Mouse (Mus musculus): ENCODE data around the gene Gm3285. TPM values are rescaled to one million over a fixed set of nuclear protein-coding genes. Genes with fewer than 3 reads are reported as not detected.

Gene Gm3285
- polyA plus RNA-seq, 1 experiment from 2014 or later, result not detected

DNA sequence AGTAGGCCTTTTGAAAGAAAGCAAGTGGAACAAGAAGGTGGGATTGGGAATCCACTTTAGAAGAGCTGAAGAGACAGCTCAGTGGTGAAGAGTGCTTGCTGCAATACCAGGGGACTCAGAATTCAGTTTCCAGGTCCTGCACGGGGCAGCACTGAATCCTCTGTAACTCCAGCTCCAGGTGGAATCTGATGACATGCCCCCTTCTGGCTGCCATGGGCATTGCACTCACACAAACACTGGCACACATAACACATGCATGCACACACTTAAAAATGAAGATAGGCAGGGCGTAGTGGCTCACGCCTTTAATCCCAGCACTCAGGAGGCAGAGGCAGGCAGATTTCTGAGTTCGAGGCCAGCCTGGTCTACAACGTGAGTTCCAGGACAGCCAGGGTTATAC lies 20.8 kb downstream of the Gm3285 start:
- H3K4me1 ChIP-seq (replicated peaks; ENCODE audit: control insufficient read depth, insufficient read depth, low read length), result no peaks in the 10 kb centered on the region
- H3K9me3 ChIP-seq (ENCODE audit: control insufficient read depth, low read length), result no peaks in the 10 kb centered on the region
- ATAC-seq (replicated peaks; ENCODE audit: low FRiP score, low TSS enrichment, low read depth), result no peak
- H3K27me3 ChIP-seq (replicated peaks; ENCODE audit: control insufficient read depth, insufficient read depth, low read length), result no peaks in the 10 kb centered on the region
- no peaks in the 10 kb centered on the region for H3K36me3 ChIP-seq (ENCODE audit: control insufficient read depth, insufficient read depth, low read length)
- H3K9ac ChIP-seq (ENCODE audit: low read length), result no peak overlapping the region
- DNase-seq (ENCODE audit: low spot score), result no peak
- WGBS, result 85% methylated on average over 5 of the region's 5 CpGs
- H3K4me3 ChIP-seq (ENCODE audit: low read depth, low read length), result no peak overlapping the region
- H3K27ac ChIP-seq (ENCODE audit: low read depth), result no peak overlapping the region
- H3K4me2 ChIP-seq (ENCODE audit: low read length), result no peak overlapping the region

DNA sequence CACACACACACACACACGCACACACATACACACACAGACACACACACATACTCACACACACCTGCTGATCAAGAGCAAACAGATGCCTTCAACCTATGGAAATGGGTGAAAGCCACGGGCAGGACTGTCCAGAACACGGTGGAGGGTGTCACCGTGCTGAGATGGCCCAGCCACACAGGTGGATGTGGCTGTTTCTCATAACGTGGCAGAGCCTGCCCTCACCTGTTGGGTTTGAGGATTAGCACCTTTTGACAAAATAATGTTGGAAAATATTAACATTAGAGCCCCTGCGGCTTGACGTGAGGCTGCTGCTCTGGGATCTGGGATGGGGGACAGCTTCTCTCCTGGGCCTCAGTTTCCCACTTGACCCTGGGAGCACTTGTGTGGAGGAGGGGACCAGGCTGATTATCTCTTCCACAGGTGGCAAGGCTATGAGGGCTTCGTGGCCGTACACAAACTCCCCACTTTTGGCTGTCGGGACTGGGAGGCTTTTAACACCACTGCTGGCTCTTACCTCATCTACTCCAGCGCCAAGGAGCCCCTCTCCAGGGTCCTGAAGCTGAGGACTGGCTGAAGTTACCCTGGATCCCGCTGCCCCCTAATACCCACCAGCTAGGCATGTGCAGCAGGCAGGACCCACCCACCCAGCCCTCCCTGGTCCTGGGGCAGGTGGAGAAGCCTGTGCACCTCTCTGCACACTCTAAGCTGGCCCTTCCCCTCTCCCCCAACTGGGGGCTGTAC lies 24.4 kb downstream of the Gm3285 start:
- no peaks in the 10 kb centered on the region for H3K27me3 ChIP-seq (replicated peaks; ENCODE audit: control insufficient read depth, insufficient read depth, low read length)
- no peaks in the 10 kb centered on the region for H3K9me3 ChIP-seq (ENCODE audit: control insufficient read depth, low read length)
- 54% methylated on average over 12 of the region's 12 CpGs for WGBS
- H3K9ac ChIP-seq (ENCODE audit: low read length), result no peak overlapping the region
- DNase-seq (ENCODE audit: low spot score), result peak; percentile 62
- no peak for ATAC-seq (replicated peaks; ENCODE audit: low FRiP score, low TSS enrichment, low read depth)
- no peak overlapping the region for H3K4me2 ChIP-seq (ENCODE audit: low read length)
- no peaks in the 10 kb centered on the region for H3K36me3 ChIP-seq (ENCODE audit: control insufficient read depth, insufficient read depth, low read length)
- H3K27ac ChIP-seq (ENCODE audit: low read depth), result no peak overlapping the region
- no peaks in the 10 kb centered on the region for H3K4me1 ChIP-seq (replicated peaks; ENCODE audit: control insufficient read depth, insufficient read depth, low read length)
- H3K4me3 ChIP-seq (ENCODE audit: low read depth, low read length), result no peak overlapping the region

DNA sequence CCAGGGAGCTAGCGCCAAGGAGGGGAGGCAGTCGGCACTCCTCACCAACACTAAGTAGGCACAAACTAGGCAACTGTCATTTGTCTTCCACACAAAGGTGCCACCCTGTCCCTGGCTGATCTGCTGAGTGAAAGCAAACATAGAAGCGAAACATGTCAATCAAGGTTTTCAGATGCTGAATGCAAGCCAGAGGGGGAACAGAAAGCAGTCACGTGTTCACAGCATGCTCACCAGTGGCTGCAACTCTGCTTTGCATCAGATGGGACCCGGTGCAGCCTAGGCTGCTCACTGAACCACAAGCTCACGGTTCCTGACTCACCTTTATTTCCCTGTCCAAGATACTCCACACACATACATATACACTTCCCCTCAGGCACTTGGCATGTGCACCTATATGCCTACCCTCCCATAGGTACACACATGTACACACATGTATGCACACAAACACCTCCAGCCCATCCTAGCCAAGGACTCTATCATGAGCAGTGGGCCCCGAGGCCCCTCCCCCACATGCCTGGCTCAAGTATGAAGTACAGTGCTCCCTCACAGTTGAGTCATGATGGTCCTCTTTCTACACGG lies 29.3 kb downstream of the Gm3285 start:
- Histone ChIP-seq H3K9ac (ENCODE audit: low read length) (no peak overlapping the region), H3K4me1 (replicated peaks; ENCODE audit: control insufficient read depth, insufficient read depth, low read length) (no peaks in the 10 kb centered on the region; the same call in 1 of the 2 replicates), H3K4me3 (ENCODE audit: low read depth, low read length) (no peak overlapping the region), H3K27me3 (replicated peaks; ENCODE audit: control insufficient read depth, insufficient read depth, low read length) (no peaks in the 10 kb centered on the region), H3K36me3 (ENCODE audit: control insufficient read depth, insufficient read depth, low read length) (no peaks in the 10 kb centered on the region), H3K9me3 (ENCODE audit: control insufficient read depth, low read length) (no peaks in the 10 kb centered on the region), H3K4me2 (ENCODE audit: low read length) (no peak overlapping the region), H3K27ac (ENCODE audit: low read depth) (no peak overlapping the region)
- DNase-seq (ENCODE audit: low spot score) (no peak), ATAC-seq (replicated peaks; ENCODE audit: low FRiP score, low TSS enrichment, low read depth) (no peak)
- 86% methylated on average over 8 of the region's 8 CpGs for WGBS

DNA sequence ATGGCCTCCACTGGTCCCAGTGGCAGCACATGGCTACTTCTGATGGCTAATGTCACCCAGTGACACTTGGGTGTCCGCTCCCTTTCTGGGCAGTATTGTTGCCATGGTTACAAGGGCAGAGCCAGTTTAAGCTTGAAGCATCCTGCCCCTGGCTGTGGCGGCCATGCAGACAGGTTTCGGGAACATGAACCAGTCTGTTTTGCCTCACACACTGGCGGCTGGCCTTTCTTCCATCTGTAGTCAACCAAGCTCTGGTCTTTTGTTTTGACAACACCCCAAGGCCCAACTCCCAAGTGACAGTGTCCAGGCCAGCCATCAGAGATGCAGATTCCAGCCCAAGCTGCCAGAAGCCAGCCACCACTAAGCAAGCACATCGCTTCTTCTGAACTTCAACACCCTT lies 33.8 kb downstream of the Gm3285 start:
- Histone ChIP-seq H3K27me3 (replicated peaks; ENCODE audit: control insufficient read depth, insufficient read depth, low read length) (no peaks in the 10 kb centered on the region), H3K4me2 (ENCODE audit: low read length) (no peak overlapping the region), H3K36me3 (ENCODE audit: control insufficient read depth, insufficient read depth, low read length) (no peaks in the 10 kb centered on the region), H3K4me1 (replicated peaks; ENCODE audit: control insufficient read depth, insufficient read depth, low read length) (no peaks in the 10 kb centered on the region; the same call in 1 of the 2 replicates), H3K27ac (ENCODE audit: low read depth) (no peak overlapping the region), H3K9me3 (ENCODE audit: control insufficient read depth, low read length) (no peaks in the 10 kb centered on the region), H3K4me3 (ENCODE audit: low read depth, low read length) (no peak overlapping the region), H3K9ac (ENCODE audit: low read length) (no peak overlapping the region)
- DNase-seq (ENCODE audit: low spot score), result no peak
- WGBS, result 36% methylated on average over 5 of the region's 5 CpGs
- no peak for ATAC-seq (replicated peaks; ENCODE audit: low FRiP score, low TSS enrichment, low read depth)

DNA sequence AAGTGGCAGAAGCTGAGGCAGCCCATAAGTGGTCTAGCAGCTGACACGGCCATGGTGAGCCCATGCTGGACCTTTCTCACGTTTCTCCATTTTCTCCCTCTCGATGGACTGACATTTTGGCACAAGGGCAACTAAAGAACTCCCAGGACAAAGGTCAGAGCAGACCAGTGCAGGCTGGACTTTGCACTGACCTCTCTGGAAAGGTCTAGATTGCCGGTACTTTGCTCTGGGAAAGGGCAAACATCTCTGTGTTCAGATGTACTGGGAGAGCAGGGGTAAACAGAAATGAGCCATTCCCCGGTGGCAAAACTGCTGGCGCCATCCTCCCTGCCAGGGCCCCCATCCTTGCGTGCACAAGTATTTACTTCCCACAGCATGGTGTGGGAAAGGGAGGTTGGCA lies 38.4 kb downstream of the Gm3285 start:
- H3K9me3 ChIP-seq (ENCODE audit: control insufficient read depth, low read length), result no peaks in the 10 kb centered on the region
- no peak overlapping the region for H3K27ac ChIP-seq (ENCODE audit: low read depth)
- no peak overlapping the region for H3K4me3 ChIP-seq (ENCODE audit: low read depth, low read length)
- no peak overlapping the region for H3K9ac ChIP-seq (ENCODE audit: low read length)
- DNase-seq (ENCODE audit: low spot score) (no peak), ATAC-seq (replicated peaks; ENCODE audit: low FRiP score, low TSS enrichment, low read depth) (no peak)
- no peaks in the 10 kb centered on the region for H3K27me3 ChIP-seq (replicated peaks; ENCODE audit: control insufficient read depth, insufficient read depth, low read length)
- H3K4me1 ChIP-seq (replicated peaks; ENCODE audit: control insufficient read depth, insufficient read depth, low read length), result peaks cover 6% of the 10 kb centered on the region
- no peak overlapping the region for H3K4me2 ChIP-seq (ENCODE audit: low read length)
- H3K36me3 ChIP-seq (ENCODE audit: control insufficient read depth, insufficient read depth, low read length), result no peaks in the 10 kb centered on the region
- WGBS, result 80% methylated on average over 7 of the region's 7 CpGs

DNA sequence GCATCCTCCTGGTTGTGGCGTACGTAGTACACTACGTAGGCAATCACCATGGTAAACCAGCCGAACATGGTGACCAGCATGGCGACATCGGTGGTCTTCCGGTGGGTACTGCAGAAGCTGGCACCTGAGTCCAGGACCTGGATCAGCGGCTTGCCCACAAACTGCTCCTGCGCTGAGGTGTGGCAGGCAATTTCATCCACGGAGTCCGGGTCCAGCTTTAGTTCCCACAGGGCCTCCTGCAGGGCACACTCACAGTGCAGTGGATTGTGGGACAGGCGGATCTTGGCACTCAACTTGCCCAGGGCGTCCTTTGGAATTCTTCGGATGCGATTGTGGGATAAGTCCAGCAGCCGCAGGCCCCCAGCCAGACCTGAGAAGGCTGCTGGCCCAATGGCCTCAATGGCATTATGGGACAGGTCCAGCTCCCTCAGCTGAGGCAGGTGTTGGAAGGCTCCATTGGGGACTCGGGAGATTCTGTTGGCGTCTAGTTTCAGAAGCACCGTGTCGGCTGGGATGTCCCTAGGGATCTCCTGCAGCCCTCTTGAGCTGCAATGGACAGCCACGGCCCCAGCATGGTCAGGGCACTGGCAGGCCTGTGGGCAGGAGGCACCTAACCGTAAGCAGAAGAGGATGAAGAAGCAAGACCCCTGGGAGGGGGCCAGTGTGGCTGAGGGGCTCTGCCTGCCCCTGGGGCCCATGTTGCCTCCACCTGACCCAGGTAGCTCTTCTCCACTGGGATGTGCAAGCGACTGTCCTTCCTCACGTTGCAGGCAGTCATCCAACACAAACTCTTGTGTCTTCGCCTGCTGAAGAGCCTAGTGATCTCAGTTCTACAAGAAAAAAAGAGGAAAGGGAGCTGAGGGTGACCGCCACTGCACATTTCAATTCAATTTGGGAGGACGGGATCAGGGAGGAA lies 39.4 kb downstream of the Gm3285 start:
- peaks cover 6% of the 10 kb centered on the region; the same call in 1 of the 2 replicates for H3K4me1 ChIP-seq (replicated peaks; ENCODE audit: control insufficient read depth, insufficient read depth, low read length)
- peak overlapping the region; percentile 58 for H3K4me3 ChIP-seq (ENCODE audit: low read depth, low read length)
- DNase-seq (ENCODE audit: low spot score) (no peak), ATAC-seq (replicated peaks; ENCODE audit: low FRiP score, low TSS enrichment, low read depth) (no peak)
- H3K4me2 ChIP-seq (ENCODE audit: low read length), result peak overlapping the region; percentile 74
- H3K9ac ChIP-seq (ENCODE audit: low read length), result no peak overlapping the region
- no peak overlapping the region for H3K27ac ChIP-seq (ENCODE audit: low read depth)
- H3K36me3 ChIP-seq (ENCODE audit: control insufficient read depth, insufficient read depth, low read length), result no peaks in the 10 kb centered on the region
- H3K27me3 ChIP-seq (replicated peaks; ENCODE audit: control insufficient read depth, insufficient read depth, low read length), result no peaks in the 10 kb centered on the region
- no peaks in the 10 kb centered on the region for H3K9me3 ChIP-seq (ENCODE audit: control insufficient read depth, low read length)
- WGBS, result 86% methylated on average over 27 of the region's 27 CpGs

DNA sequence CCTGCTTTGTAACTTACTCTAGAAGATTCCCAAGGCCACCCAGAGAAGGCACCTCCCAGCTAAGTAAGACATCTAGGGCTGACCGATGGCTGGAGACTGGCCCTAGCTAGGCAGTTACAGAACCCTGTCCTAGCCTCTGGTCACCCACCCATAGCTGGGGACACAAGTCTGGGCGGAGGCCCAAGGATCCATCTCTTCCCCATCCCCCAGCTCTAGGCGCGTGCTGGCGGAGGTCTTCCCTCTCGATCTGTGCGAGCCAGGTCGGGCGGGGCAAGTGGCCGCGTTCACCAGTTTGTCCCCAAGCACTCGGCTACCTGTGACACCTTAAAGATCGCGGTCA lies 40.1 kb downstream of the Gm3285 start:
- Histone ChIP-seq H3K27me3 (replicated peaks; ENCODE audit: control insufficient read depth, insufficient read depth, low read length) (no peaks in the 10 kb centered on the region), H3K4me1 (replicated peaks; ENCODE audit: control insufficient read depth, insufficient read depth, low read length) (peaks cover 6% of the 10 kb centered on the region; the same call in 1 of the 2 replicates), H3K9ac (ENCODE audit: low read length) (peak overlapping the region; percentile 59), H3K4me2 (ENCODE audit: low read length) (peak overlapping the region; percentile 74), H3K36me3 (ENCODE audit: control insufficient read depth, insufficient read depth, low read length) (no peaks in the 10 kb centered on the region), H3K4me3 (ENCODE audit: low read depth, low read length) (peak overlapping the region; percentile 58), H3K9me3 (ENCODE audit: control insufficient read depth, low read length) (no peaks in the 10 kb centered on the region), H3K27ac (ENCODE audit: low read depth) (no peak overlapping the region)
- DNase-seq (ENCODE audit: low spot score) (no peak), ATAC-seq (replicated peaks; ENCODE audit: low FRiP score, low TSS enrichment, low read depth) (peak; percentile 26)
- WGBS, result 2% methylated on average over 14 of the region's 14 CpGs

DNA sequence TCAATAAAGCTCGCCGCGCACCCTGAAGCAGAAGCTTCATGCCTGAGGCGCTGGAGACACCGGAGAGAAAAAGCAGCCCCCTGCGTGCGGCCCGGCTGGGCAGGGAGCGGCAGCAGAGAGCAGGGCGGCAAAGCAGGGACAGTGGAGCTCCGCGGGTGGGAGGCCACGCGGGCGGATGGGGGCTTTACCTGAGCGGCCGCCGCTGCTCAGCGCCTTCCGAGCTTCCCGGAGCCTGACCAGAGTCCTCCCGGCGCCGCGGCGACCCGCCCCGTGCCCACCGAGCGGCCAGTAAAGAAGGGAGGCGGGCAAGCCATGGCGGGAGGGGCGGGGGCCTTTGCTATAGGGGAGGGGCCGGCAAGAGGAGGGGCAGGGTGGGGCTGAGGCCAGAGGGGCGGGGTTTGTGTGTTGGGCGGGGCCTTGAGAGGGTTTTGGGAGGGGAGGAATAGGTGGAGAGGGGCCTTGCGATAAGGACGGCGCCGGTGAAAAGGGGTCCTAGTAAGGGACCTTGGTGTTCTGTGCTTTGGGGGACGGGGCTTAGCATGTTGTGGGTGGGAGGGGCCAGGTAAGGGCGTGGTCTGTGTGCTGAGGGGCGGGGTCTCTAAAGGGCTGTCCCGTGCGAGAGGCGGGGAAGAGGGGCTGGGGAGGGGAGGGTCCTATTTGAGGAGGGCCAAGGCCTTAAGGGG lies 40.6 kb downstream of the Gm3285 start, which contains the start of gene Lrrc3:
Gene Lrrc3 (minus strand): TSS at position 326 of the 683 bp plus-strand sequence.
- under 1% methylated on average over 44 of the region's 46 CpGs for WGBS
- peak; percentile 91 for DNase-seq (ENCODE audit: low spot score)
- Histone ChIP-seq H3K9me3 (ENCODE audit: control insufficient read depth, low read length) (no peaks in the 10 kb centered on the region), H3K4me3 (ENCODE audit: low read depth, low read length) (peak within 1 kb of the TSS; percentile 58), H3K4me1 (replicated peaks; ENCODE audit: control insufficient read depth, insufficient read depth, low read length) (peaks cover 6% of the 10 kb centered on the region; the same call in 1 of the 2 replicates), H3K27me3 (replicated peaks; ENCODE audit: control insufficient read depth, insufficient read depth, low read length) (no peaks in the 10 kb centered on the region), H3K27ac (ENCODE audit: low read depth) (no peak within 1 kb of the TSS), H3K9ac (ENCODE audit: low read length) (peak within 1 kb of the TSS; percentile 59), H3K4me2 (ENCODE audit: low read length) (peak within 1 kb of the TSS; percentile 74), H3K36me3 (ENCODE audit: control insufficient read depth, insufficient read depth, low read length) (no peaks in the 10 kb centered on the region)
- ATAC-seq (replicated peaks; ENCODE audit: low FRiP score, low TSS enrichment, low read depth), result peak; percentile 78
